Mouse (Mus musculus) liver, postnatal 0 days (tissue): ENCODE results near the gene Zfp239.

Experiments used
- CTCF ChIP-seq: sonication (generic); IDR thresholded peaks from 2 replicates; pipeline ENCODE4 v1.5.1; 2016; ENCODE audit warnings: antibody characterized with exemption, low read depth
- EP300 ChIP-seq: IDR thresholded peaks from 2 replicates; pipeline ENCODE4 v1.6.1; 2016; ENCODE audit warnings: antibody characterized with exemption, low read depth, mild to moderate bottlenecking

GRCm38 (mm10) chr6:117910120-117910661 lies 48.3 kb downstream of the Zfp239 start:
- TF ChIP-seq CTCF (no peak), EP300 (no peak)
